In genomic region chr2:78925807-78926206, GRCm38 (mm10) we compare ENCODE assay signal across 21 mouse cellular contexts. TPM values are rescaled to one million over a fixed set of nuclear protein-coding genes. Genes with fewer than 3 reads are reported as not detected.
A peak's percentile ranks its signal among the peaks of the same experiment; 100 is the strongest.
DNase-seq lines count a peak whose midpoint lies in the region; ATAC-seq and TF ChIP-seq lines count a peak whose summit lies in the region.
"Had no signal": no experiment of that assay in that cellular context is flagged by ENCODE, and none has a peak within 500 bp of the region (broad histone marks: within the 10 kb centered on the region; RNA-seq: fewer than 3 reads in every experiment).

No protein-coding gene starts in this region.

- peaks cover 8 to 52% of the 10 kb centered on the region in 2 experiments; a peak in 3 of 4 replicates for H3K4me1 ChIP-seq in CH12.LX (ENCODE audit: control insufficient read depth in 1 of 2, insufficient read depth in 2 of 2)
- H3K4me1 ChIP-seq in forebrain, embryonic 15.5 days, result peaks cover 8% of the 10 kb centered on the region
- H3K4me1 ChIP-seq: forebrain, embryonic 13.5 days had no signal

- H3K4me3 ChIP-seq in CH12.LX (replicated peaks in 1 of 3; ENCODE audit: low read depth in 2 of 3, low read length in 2 of 3, poor library complexity in 1 of 3), result no peak overlapping the region
- no peak overlapping the region for H3K4me3 ChIP-seq in forebrain, embryonic 15.5 days
- H3K4me3 ChIP-seq: embryonic facial prominence, embryonic 10.5 days; embryonic facial prominence, embryonic 12.5 days; forebrain, embryonic 13.5 days had no signal

- TF ChIP-seq CTCF in CH12.LX (conservative IDR thresholded peaks at IDR 0.05 in 1 of 2, IDR thresholded peaks at IDR 0.05 in 1 of 2; ENCODE audit: low read depth in 2 of 2, low read length in 2 of 2), result no peak

- no peak overlapping the region for H3K27ac ChIP-seq in CH12.LX (ENCODE audit: insufficient read depth, low read depth)
- H3K27ac ChIP-seq in forebrain, embryonic 15.5 days (replicated peaks), result no peak overlapping the region
- H3K27ac ChIP-seq: embryonic facial prominence, embryonic 10.5 days; embryonic facial prominence, embryonic 12.5 days; forebrain, embryonic 13.5 days had no signal

- H3K79me2 ChIP-seq in CH12.LX (replicated peaks; ENCODE audit: control insufficient read depth, extremely low read depth, insufficient read depth, poor library complexity, severe bottlenecking), result no peaks in the 10 kb centered on the region

- no peak overlapping the region for H3K4me2 ChIP-seq in CH12.LX (ENCODE audit: insufficient read depth, low read depth, poor library complexity, severe bottlenecking)
- H3K4me2 ChIP-seq in forebrain, embryonic 15.5 days (replicated peaks), result no peak overlapping the region
- H3K4me2 ChIP-seq: embryonic facial prominence, embryonic 12.5 days; forebrain, embryonic 13.5 days had no signal

- ATAC-seq in forebrain, embryonic 15.5 days (replicated peaks), result no peak
- ATAC-seq in granulocyte monocyte progenitor cell, adult 5-6 weeks (replicated peaks; ENCODE audit: poor library complexity, severe bottlenecking), result no peak
- ATAC-seq: activated CD4-positive, CD25-positive, alpha-beta regulatory T cell, adult 4 months; CD4-positive, CD25-positive, alpha-beta regulatory T cell, adult 4 months; forebrain, embryonic 13.5 days; forebrain, embryonic 16.5 days; Patski had no signal

- H3K36me3 ChIP-seq in CH12.LX (replicated peaks in 1 of 2; ENCODE audit: control insufficient read depth in 1 of 2, insufficient read depth in 1 of 2, low read length in 1 of 2), result peaks cover 0 to 8% of the 10 kb centered on the region in 2 experiments
- H3K36me3 ChIP-seq in splenic B cell, adult 2 months (ENCODE audit: control insufficient read depth, insufficient read depth, low read length, poor library complexity, severe bottlenecking), result no peaks in the 10 kb centered on the region
- H3K36me3 ChIP-seq in forebrain, embryonic 15.5 days, result no peaks in the 10 kb centered on the region
- H3K36me3 ChIP-seq: embryonic facial prominence, embryonic 12.5 days had no signal

- H3K9ac ChIP-seq in CH12.LX (ENCODE audit: insufficient read depth, low read depth), result no peak overlapping the region
- H3K9ac ChIP-seq in forebrain, embryonic 15.5 days (replicated peaks), result no peak overlapping the region
- H3K9ac ChIP-seq: embryonic facial prominence, embryonic 12.5 days; forebrain, embryonic 13.5 days had no signal

- DNase-seq in spleen, postnatal 36 days (ENCODE audit: low spot score in 2 of 2), result peak; percentile 7 to 22
- DNase-seq in spleen, adult 12 weeks (ENCODE audit: low spot score), result no peak
- peak; percentile 58 for DNase-seq in CH12.LX (ENCODE audit: extremely low read depth)
- DNase-seq in splenic B cell, adult 2 months (ENCODE audit: low read depth, low spot score), result peak; percentile 43
- DNase-seq: adrenal gland, adult 8-10 months; adrenal gland, postnatal 14 days; adrenal gland, postnatal 36 days; cerebellum, adult 11-12 months; cerebellum, adult 2 months; cerebellum, adult 9-10 months; cerebellum, postnatal 10 days; cerebellum, postnatal 25 days had no signal

- in situ Hi-C loops in CH12.LX (cut with MboI; ENCODE audit: low pct_ligation_motif_present, low pct_unique_long_range_greater_than_20kb, low sequenced_read_pairs), result loop anchor here (25.0 kb wide), 1 partner anchor 836 kb away; no protein-coding TSS in a partner anchor

- TF ChIP-seq POLR2A in CH12.LX (IDR thresholded peaks at IDR 0.05; ENCODE audit: low read depth, low read length), result no peak

- H3K9me3 ChIP-seq in CH12.LX (replicated peaks; ENCODE audit: low read length), result no peaks in the 10 kb centered on the region
- no peaks in the 10 kb centered on the region for H3K9me3 ChIP-seq in forebrain, embryonic 15.5 days
- H3K9me3 ChIP-seq: embryonic facial prominence, embryonic 10.5 days; embryonic facial prominence, embryonic 12.5 days; forebrain, embryonic 13.5 days had no signal

- 83% methylated on average over 1 of the region's 1 CpGs for WGBS in forebrain, embryonic 15.5 days

- dilution Hi-C loops in CH12.LX (cut with MboI; ENCODE audit: extremely low pct_ligation_motif_present, extremely low pct_unique_long_range_greater_than_20kb, low sequenced_read_pairs), result no loop called here

- TF ChIP-seq RAD21 in CH12.LX (IDR thresholded peaks at IDR 0.05; ENCODE audit: low read depth, low read length), result no peak

- peak; percentile 53; the same call in 1 of the 2 replicates for TF ChIP-seq EP300 in CH12.LX (IDR thresholded peaks at IDR 0.05; ENCODE audit: low read length)

- no peaks in the 10 kb centered on the region for H3K27me3 ChIP-seq in CH12.LX (replicated peaks)
- no peaks in the 10 kb centered on the region for H3K27me3 ChIP-seq in splenic B cell, adult 2 months (ENCODE audit: control insufficient read depth, insufficient read depth, low read length, poor library complexity, severe bottlenecking)
- no peaks in the 10 kb centered on the region for H3K27me3 ChIP-seq in forebrain, embryonic 15.5 days
- H3K27me3 ChIP-seq: embryonic facial prominence, embryonic 12.5 days; forebrain, embryonic 13.5 days; Patski had no signal

TF ChIP-seq in CH12.LX, 34 proteins besides CTCF, POLR2A, EP300 and RAD21:
- TF ChIP-seq IRF4 (IDR thresholded peaks at IDR 0.05; ENCODE audit: low read depth, low read length) (0 out of 2 replicates have a peak, but pooled peaks have one; percentile 30), BHLHE40 (IDR thresholded peaks at IDR 0.05; ENCODE audit: low read depth, low read length) (peak; percentile 40; the same call in 1 of the 2 replicates), MAZ (IDR thresholded peaks at IDR 0.05; ENCODE audit: low read depth, low read length) (no peak)

RNA-seq across cellular contexts. Expression of gene Ube2e3, which starts 57.9 kb away (rescaled TPM):
- total RNA-seq in CH12.LX (2012; rRNA removed), result 22.1 and 26.8 TPM in 2 replicates
- 66.4 and 81.8 TPM in 2 replicates for total RNA-seq in CH12.LX (2014; rRNA removed)
- polyA plus RNA-seq in CH12.LX (2012; ENCODE audit: insufficient read length, low read depth), result 44.7 TPM in 2 replicates
- polyA plus RNA-seq in forebrain, embryonic 15.5 days (2015; fragmentation: Nextera tagmentation; extraction: Ambion mirVana), result 259 and 261 TPM in 2 replicates
- total RNA-seq in granulocyte monocyte progenitor cell, adult 5-6 weeks (2014; fragmentation: Nextera tagmentation), result 50.5 and 62.7 TPM in 2 replicates
- total RNA-seq in granulocyte monocyte progenitor cell, adult 5-6 weeks (2017), result 39.7 and 40.2 TPM in 2 replicates
